Mouse (Mus musculus): ENCODE data around the gene Sp1.

The Sp1 gene

GRCm38 (mm10) chr15:102399229-102400221, 6.4 kb upstream of the Sp1 start:
- peak in 1 of 2 experiments; percentile 38 for DNase-seq (ENCODE audit: low spot score in 2 of 2)

DNA sequence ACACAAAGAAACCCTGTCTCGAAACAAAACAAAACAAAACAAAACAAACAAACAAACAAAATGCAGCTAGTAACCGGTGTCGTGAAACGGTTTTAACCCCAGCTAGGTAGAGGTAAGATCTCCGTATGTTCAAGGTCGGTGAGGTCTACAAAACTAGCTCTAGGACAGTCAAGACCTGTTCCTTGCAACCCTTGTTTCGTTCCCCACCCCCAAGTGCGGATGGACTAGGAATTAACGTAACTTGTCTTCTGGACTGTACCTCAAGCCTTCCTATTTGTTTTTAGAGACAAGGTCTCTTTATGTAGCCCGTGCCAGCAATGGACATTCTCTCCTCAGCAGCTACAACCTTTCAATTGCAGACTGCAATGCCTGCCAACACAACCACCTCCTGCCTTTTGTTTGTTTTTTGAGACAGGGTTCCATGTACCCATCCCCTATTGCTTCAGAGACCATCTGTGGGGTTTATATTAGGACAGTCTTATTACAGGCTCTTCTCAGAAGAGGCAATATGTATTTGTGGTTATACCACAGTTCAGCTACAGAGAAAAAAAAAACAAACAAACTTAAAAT, 5.4 kb upstream of the Sp1 start:
- DNase-seq (ENCODE audit: low spot score in 2 of 2), result no peak

- DNase-seq (ENCODE audit: low spot score in 2 of 2), result no peak
These were observed 4.7 kb upstream of the Sp1 start for GRCm38 (mm10) chr15:102401278-102401677.

- no peak for DNase-seq (ENCODE audit: low spot score in 2 of 2)
These were observed 3.7 kb upstream of the Sp1 start for GRCm38 (mm10) chr15:102402210-102402609.

- DNase-seq (ENCODE audit: low spot score in 2 of 2), result no peak
These were observed 1.1 kb upstream of the Sp1 start for GRCm38 (mm10) chr15:102404608-102405488.

DNA sequence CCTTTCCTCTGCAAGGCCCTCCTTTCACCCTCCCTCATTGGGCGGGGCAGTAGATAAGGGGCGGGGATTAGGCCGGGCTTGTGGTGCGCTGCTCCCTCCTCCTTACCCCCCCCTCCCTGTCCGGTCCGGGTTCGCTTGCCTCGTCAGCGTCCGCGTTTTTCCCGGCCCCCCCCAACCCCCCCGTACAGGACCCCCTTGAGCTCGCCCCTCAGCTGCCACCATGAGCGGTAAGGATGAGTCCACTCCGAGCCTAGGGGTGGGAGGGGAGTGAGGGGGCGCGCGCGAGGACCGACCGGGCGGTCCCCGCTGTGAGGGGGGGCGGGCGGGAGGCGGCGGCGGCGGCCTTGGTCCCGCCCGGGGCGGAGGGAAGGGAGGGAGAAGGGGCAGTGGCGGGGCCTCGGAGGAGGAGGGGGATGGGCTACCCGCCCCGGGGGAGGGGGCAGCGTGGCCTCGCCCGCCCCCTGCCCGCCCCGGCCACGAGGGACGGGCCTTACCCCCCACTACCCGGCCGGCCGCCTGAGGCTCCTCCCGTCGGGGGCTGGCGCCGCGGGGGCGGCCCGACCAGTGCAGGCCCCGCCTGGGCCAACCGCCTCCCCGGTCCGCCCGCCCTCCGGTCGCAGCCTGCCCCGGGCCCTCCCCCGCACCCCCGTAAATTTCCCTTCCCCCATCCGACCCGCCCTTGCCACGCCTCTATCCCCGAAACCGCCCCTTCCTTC, 411 bp downstream of the Sp1 start:
- peak; percentile 53 to 63 for DNase-seq (ENCODE audit: low spot score in 2 of 2)

DNA sequence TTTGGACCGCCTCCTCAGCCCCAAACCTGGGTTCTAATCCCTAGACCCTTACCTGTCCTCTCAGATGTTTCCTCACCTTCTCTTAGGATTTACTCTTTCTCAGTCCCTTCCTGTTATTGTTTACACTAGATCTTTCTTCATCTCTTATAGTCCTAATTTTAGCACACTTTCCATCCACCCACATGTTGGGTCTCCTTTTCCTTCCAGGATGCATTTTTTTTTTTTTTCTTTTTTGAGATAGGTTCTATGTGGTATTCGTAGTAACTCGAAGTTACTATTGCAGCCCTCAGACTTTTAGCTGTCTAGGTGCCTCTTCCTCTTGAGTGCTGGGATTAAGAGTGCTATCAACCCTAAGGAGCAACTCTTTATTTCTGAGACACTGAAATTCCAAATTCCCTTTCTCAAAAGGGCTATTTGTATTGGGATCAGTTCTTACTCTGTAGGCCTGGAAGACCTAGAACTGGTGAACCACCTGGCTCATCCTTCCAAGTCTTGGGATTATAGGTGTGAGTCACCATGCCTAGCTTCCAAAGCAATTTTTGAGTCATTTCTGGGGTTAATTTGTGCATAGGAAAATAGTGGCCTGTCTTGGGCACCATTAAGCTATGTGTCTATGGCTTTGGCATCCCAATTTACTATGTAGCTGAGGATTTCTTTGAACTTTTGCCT, 1.1 kb downstream of the Sp1 start:
- no peak for DNase-seq (ENCODE audit: low spot score in 2 of 2)

GRCm38 (mm10) chr15:102407681-102408557, 2.0 kb downstream of the Sp1 start:
- DNase-seq (ENCODE audit: low spot score in 2 of 2), result no peak

DNA sequence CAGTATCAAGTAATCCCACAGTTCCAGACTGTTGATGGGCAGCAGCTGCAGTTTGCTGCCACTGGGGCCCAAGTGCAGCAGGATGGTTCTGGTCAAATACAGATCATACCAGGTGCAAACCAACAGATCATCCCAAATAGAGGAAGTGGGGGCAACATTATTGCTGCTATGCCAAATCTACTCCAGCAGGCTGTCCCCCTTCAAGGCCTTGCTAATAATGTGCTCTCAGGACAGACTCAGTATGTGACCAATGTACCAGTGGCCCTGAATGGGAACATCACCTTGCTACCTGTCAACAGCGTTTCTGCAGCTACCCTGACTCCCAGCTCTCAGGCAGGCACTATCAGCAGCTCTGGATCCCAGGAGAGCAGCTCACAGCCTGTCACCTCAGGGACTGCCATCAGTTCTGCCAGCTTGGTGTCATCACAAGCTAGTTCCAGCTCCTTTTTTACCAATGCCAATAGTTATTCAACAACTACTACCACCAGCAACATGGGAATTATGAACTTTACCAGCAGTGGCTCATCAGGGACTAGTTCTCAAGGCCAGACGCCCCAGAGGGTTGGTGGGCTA, 2.7 kb downstream of the Sp1 start:
- no peak for DNase-seq (ENCODE audit: low spot score in 2 of 2)

DNA sequence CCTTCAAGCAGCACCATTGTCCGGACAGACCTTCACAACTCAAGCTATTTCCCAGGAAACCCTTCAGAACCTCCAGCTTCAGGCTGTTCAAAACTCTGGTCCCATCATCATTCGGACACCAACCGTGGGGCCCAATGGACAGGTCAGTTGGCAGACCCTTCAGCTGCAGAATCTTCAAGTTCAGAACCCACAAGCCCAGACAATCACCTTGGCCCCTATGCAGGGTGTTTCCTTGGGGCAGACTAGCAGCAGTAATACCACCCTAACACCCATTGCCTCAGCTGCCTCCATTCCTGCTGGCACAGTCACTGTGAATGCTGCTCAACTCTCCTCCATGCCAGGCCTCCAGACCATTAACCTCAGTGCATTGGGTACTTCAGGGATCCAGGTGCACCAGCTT, 3.3 kb downstream of the Sp1 start:
- no peak for DNase-seq (ENCODE audit: low spot score in 2 of 2)

- no peak for DNase-seq (ENCODE audit: low spot score in 2 of 2)
These were observed 5.1 kb downstream of the Sp1 start for GRCm38 (mm10) chr15:102411077-102411476.

DNA sequence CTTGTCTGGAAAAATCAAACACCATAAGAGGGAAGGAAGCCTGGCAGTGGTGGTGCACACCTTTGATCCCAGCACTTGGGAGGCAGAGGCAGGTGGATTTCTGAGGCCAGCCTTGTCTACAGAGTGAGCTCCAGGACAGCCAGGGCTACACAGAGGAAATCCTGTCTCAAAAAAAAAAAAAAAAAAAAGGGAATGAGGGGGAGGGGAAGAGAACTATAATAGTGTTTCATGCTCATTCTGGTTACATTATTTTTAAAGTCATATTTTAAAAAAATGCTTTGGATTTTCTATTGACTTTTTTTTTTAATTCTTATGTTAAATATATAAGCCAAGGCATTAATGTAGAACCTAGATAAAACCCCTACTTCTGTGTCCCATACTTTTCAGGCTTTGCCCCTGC, 7.7 kb downstream of the Sp1 start:
- DNase-seq (ENCODE audit: low spot score in 2 of 2), result no peak

GRCm38 (mm10) chr15:102417524-102417923, 11.6 kb downstream of the Sp1 start:
- DNase-seq (ENCODE audit: low spot score in 2 of 2), result no peak

DNA sequence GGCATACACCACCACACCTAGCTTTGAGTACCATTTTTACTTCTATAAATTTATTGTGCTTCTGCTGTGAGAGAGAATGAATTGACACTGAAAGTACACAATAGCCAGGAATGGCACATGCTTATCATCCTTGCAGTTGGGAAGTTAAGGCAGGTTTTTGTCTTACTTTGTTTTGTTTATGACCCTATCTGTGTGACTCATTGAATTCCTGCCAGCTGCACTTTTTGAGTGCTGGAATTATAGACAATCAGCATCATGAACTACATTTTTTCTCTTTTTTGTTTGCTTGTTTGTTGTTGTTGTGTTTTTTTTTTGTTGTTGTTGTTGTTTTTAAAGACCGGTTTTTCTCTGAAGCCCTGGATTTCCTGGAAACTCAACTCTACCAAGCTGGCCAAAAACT, 15.0 kb downstream of the Sp1 start:
- no peak for DNase-seq (ENCODE audit: low spot score in 2 of 2)

DNA sequence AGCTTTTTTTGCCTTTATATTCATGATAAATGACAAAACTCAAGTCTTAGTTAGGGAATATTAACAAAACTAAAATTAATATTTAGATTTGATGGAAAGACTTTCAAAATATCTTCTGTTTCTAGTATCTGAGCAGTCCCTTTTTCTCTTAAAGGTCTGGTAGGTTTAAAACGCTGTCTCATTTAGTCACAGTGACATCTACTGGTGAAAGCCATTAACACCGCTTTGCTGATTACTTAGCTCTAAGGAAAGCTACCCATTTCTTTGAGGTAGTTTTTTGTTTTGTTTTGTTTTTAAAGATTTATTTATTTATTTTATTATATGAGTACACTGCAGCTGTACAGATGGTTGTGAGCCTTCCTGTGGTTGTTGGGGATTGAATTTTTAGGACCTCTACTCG, 15.5 kb downstream of the Sp1 start:
- peak in 1 of 2 experiments; percentile 31 for DNase-seq (ENCODE audit: low spot score in 2 of 2)

DNA sequence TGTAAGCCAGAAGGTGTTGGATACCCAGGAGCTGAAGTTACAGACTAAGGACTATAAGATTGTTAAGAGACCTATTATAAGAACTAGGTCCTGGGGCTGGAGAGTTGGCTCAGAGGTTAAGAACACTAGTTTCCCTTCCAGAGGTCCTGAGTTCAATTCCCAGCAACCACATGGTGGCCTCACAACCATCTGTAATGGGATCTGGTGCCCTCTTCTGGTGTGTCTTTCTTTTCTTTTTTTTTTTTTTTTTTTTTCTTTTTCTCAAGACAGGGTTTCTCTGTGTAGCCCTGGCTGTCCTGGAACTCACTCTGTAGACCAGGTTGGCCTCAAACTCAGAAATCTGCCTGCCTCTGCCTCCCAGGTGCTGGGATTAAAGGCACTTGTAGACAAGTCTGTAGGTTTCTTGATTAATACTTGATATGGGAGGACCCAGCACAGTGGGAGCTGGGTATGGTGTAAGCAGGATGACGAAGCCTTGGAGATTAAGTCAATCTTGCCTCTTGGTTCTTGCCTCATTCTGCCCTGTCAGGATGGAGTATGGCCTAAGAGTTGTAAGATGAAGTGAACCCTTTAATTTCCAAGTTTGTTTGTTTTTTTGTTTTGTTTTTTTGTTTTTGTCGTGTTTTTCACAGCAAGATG, 17.8 kb downstream of the Sp1 start:
- no peak for DNase-seq (ENCODE audit: low spot score in 2 of 2)

- no peak for DNase-seq (ENCODE audit: low spot score in 2 of 2)
These were observed 18.7 kb downstream of the Sp1 start for GRCm38 (mm10) chr15:102424657-102425056.

DNA sequence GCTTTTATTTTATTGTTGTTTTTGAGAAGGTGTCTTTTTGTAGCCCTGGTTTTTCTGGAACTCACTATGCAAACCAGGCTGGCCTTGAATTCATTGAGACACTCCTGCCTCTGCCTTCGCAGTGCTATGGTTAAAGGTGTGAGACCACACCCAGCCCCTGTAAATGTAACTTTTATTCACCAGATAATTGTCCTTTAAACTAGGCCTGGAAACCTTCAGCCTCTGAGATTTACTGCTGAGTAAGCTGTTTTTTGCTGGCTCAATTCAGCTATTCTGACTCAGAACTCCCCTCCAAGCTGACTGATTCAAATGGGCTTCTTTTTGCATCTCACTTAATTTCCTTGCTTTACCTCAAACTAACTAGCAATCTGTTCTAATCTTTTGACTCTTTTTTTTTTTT, 21.0 kb downstream of the Sp1 start:
- no peak for DNase-seq (ENCODE audit: low spot score in 2 of 2)

GRCm38 (mm10) chr15:102432046-102432445, 26.1 kb downstream of the Sp1 start:
- DNase-seq (ENCODE audit: low spot score in 2 of 2), result no peak
